Mouse (Mus musculus) heart, postnatal 0 days (tissue): ENCODE measurements around the gene Pf4. TPM values are rescaled to one million over a fixed set of nuclear protein-coding genes. Genes with fewer than 3 reads are reported as not detected.

Experiments
- ATAC-seq: fragments of 200-750 bp; cut with Nextera tagmentation; 2 replicates; pipeline ENCODE4 v1.8.0; 2017; ENCODE audit warnings: low read depth, moderate number of reproducible peaks, moderate library complexity; ENCODE audit not compliant: insufficient read depth
- DNase-seq: peaks from one replicate; pipeline ENCODE4 v3.0.0-alpha.2; 2016; ENCODE audit warnings: low spot score
- H3K27ac ChIP-seq: fragments of 300-500 bp; sonication (generic); 2 replicates; pipeline ENCODE4 v1.5.1; 2014; ENCODE audit warnings: low read depth, mild to moderate bottlenecking
- H3K27me3 ChIP-seq: fragments of 300-500 bp; sonication (generic); 2 replicates; pipeline ENCODE4 v1.6.1; 2014; ENCODE audit warnings: low read length, mixed read lengths; ENCODE audit not compliant: control insufficient read depth, insufficient read depth
- H3K36me3 ChIP-seq: fragments of 300-500 bp; sonication (generic); replicated peaks from 2 replicates; pipeline ENCODE4 v1.6.1; 2014; ENCODE audit warnings: low read length, mixed read lengths; ENCODE audit not compliant: control insufficient read depth, insufficient read depth
- H3K4me1 ChIP-seq: fragments of 300-500 bp; sonication (generic); 2 replicates; pipeline ENCODE4 v1.6.1; 2014; ENCODE audit warnings: antibody characterized with exemption; ENCODE audit not compliant: control insufficient read depth, insufficient read depth
- H3K4me2 ChIP-seq: fragments of 300-500 bp; sonication (generic); 2 replicates; pipeline ENCODE4 v1.6.1; 2014; ENCODE audit warnings: low read depth, mild to moderate bottlenecking, low read length, moderate library complexity
- H3K4me3 ChIP-seq: fragments of 300-500 bp; sonication (generic); 2 replicates; pipeline ENCODE4 v1.5.1; 2014; ENCODE audit warnings: low read depth, low read length
- H3K9ac ChIP-seq: fragments of 300-500 bp; sonication (generic); replicated peaks from 2 replicates; pipeline ENCODE4 v1.6.1; 2014; ENCODE audit warnings: low read depth, low read length, mixed read lengths
- H3K9me3 ChIP-seq: fragments of 300-500 bp; sonication (generic); replicated peaks from 2 replicates; pipeline ENCODE4 v1.6.1; 2016; ENCODE audit warnings: low read length; ENCODE audit not compliant: control insufficient read depth
- CTCF ChIP-seq: IDR thresholded peaks from 2 replicates; pipeline ENCODE4 v1.5.1; 2016; ENCODE audit warnings: antibody characterized with exemption, control low read depth, low read depth
- EP300 ChIP-seq: IDR thresholded peaks from 2 replicates; pipeline ENCODE4 v1.6.1; 2016; ENCODE audit warnings: antibody characterized with exemption, low read depth
- WGBS: fragments of 180-500 bp; shearing (Covaris S2); extraction: QIAGEN DNeasy Blood & Tissue Kit; methylation state at CpG from one replicate; pipeline ENCODE4 v1.1.7; 2014; 5-methylcytosine and 5-hydroxymethylcytosine counted together
- polyA plus RNA-seq: library from polyadenylated mRNA; unstranded; fragments of >200 nt; fragmentation: Nextera tagmentation; extraction: Ambion mirVana; gene quantifications from 2 replicates; pipeline ENCODE4 v1.2.1, GENCODE M21; 2015
- total RNA-seq: library from RNA; depleted of rRNA; stranded (reverse); fragments of >200 nt; gene quantifications from 2 replicates; pipeline ENCODE4 v1.2.3, GENCODE M21; 2014; ENCODE audit warnings: low replicate concordance

Gene Pf4
- total and polyA plus RNA-seq, 2 experiments from 2014 or later = 66.0 to 102 TPM

GRCm38 (mm10) chr5:90775562-90775961 lies 3.3 kb downstream of the Pf4 start:
- ATAC-seq = no peak
- Histone ChIP-seq H3K4me1 (no peaks in the 10 kb centered on the region), H3K9ac (no peak overlapping the region), H3K36me3 (no peaks in the 10 kb centered on the region), H3K27me3 (no peaks in the 10 kb centered on the region), H3K4me3 (no peak overlapping the region), H3K4me2 (no peak overlapping the region), H3K9me3 (no peaks in the 10 kb centered on the region), H3K27ac (no peak overlapping the region)
- no peak for TF ChIP-seq EP300
- TF ChIP-seq CTCF = no peak
- no peak for DNase-seq
- WGBS = 70% methylated on average over 5 of the region's 5 CpGs

- TF ChIP-seq EP300 (no peak), CTCF (no peak)
- Histone ChIP-seq H3K36me3 (no peaks in the 10 kb centered on the region), H3K27me3 (no peaks in the 10 kb centered on the region), H3K27ac (no peak overlapping the region), H3K4me3 (no peak overlapping the region), H3K9me3 (no peaks in the 10 kb centered on the region), H3K4me1 (no peaks in the 10 kb centered on the region), H3K9ac (no peak overlapping the region), H3K4me2 (no peak overlapping the region)
- no peak for DNase-seq
- 80% methylated on average over 10 of the region's 10 CpGs for WGBS
- ATAC-seq = no peak
Observed at GRCm38 (mm10) chr5:90777621-90778020, 5.4 kb downstream of the Pf4 start.

GRCm38 (mm10) chr5:90778856-90779255 lies 6.6 kb downstream of the Pf4 start:
- 58% methylated on average over 6 of the region's 6 CpGs for WGBS
- no peak for TF ChIP-seq CTCF
- TF ChIP-seq EP300 = no peak
- Histone ChIP-seq H3K27ac (no peak overlapping the region), H3K4me2 (no peak overlapping the region), H3K27me3 (no peaks in the 10 kb centered on the region), H3K36me3 (no peaks in the 10 kb centered on the region), H3K9me3 (no peaks in the 10 kb centered on the region), H3K4me1 (no peaks in the 10 kb centered on the region), H3K9ac (no peak overlapping the region), H3K4me3 (no peak overlapping the region)
- no peak for ATAC-seq
- no peak for DNase-seq

GRCm38 (mm10) chr5:90783697-90784096 lies 11.5 kb downstream of the Pf4 start:
- Histone ChIP-seq H3K4me1 (peaks cover 3% of the 10 kb centered on the region; the same call in 1 of the 2 replicates), H3K4me2 (no peak overlapping the region), H3K36me3 (no peaks in the 10 kb centered on the region), H3K27ac (no peak overlapping the region), H3K9me3 (no peaks in the 10 kb centered on the region), H3K27me3 (no peaks in the 10 kb centered on the region), H3K9ac (no peak overlapping the region), H3K4me3 (no peak overlapping the region)
- ATAC-seq (no peak), DNase-seq (no peak)
- no peak for TF ChIP-seq CTCF
- TF ChIP-seq EP300 = no peak
- 79% methylated on average over 3 of the region's 3 CpGs for WGBS

- Histone ChIP-seq H3K4me2 (peak within 1 kb of the TSS; percentile 59), H3K4me1 (peaks cover 3% of the 10 kb centered on the region; the same call in 1 of the 2 replicates), H3K9me3 (no peaks in the 10 kb centered on the region), H3K27ac (no peak within 1 kb of the TSS), H3K4me3 (peak within 1 kb of the TSS; percentile 8; the same call in 1 of the 2 replicates), H3K9ac (no peak within 1 kb of the TSS), H3K36me3 (no peaks in the 10 kb centered on the region), H3K27me3 (no peaks in the 10 kb centered on the region)
- ATAC-seq (no peak), DNase-seq (no peak)
- TF ChIP-seq CTCF (peak; percentile 27; the same call in 1 of the 2 replicates), EP300 (no peak)
- WGBS = 17% methylated on average over 26 of the region's 26 CpGs
Observed at GRCm38 (mm10) chr5:90785659-90786588, 13.7 kb downstream of the Pf4 start, which contains the start of gene Cxcl3. TSS of gene Cxcl3 (plus strand) at chr5:90786103.
